Mouse (Mus musculus): ENCODE data around the gene Gm5475. TPM values are rescaled to one million over a fixed set of nuclear protein-coding genes. Genes with fewer than 3 reads are reported as not detected.

The Gm5475 gene
- total and polyA plus RNA-seq, 2 experiments from 2014 or later, result 0.04 TPM; not detected in 1

GRCm38 (mm10) chr15:100451245-100451644 is 29.3 kb downstream of the Gm5475 start:
- no peak overlapping the region for H3K9ac ChIP-seq (replicated peaks; ENCODE audit: low read depth, low read length)
- no peaks in the 10 kb centered on the region for H3K9me3 ChIP-seq (replicated peaks; ENCODE audit: control insufficient read depth, low read length)
- no peaks in the 10 kb centered on the region for H3K27me3 ChIP-seq (ENCODE audit: control insufficient read depth, insufficient read depth, low read length)
- ATAC-seq (ENCODE audit: insufficient read depth, low read depth), result no peak
- no peaks in the 10 kb centered on the region for H3K36me3 ChIP-seq (replicated peaks; ENCODE audit: control insufficient read depth, insufficient read depth, low read length)
- H3K4me2 ChIP-seq (ENCODE audit: low read depth, low read length), result no peak overlapping the region
- DNase-seq (ENCODE audit: low spot score), result no peak
- no peak for TF ChIP-seq CTCF (IDR thresholded peaks at IDR 0.05; ENCODE audit: low read depth)
- TF ChIP-seq EP300 (IDR thresholded peaks at IDR 0.05; ENCODE audit: low read depth), result no peak
- no peaks in the 10 kb centered on the region for H3K4me1 ChIP-seq (ENCODE audit: control insufficient read depth, insufficient read depth)
- no peak overlapping the region for H3K4me3 ChIP-seq (ENCODE audit: low read depth, low read length)
- H3K27ac ChIP-seq (ENCODE audit: low read depth), result no peak overlapping the region
- WGBS, result 47% methylated on average over 16 of the region's 16 CpGs

- H3K36me3 ChIP-seq (replicated peaks; ENCODE audit: control insufficient read depth, insufficient read depth, low read length), result no peaks in the 10 kb centered on the region
- WGBS, result 64% methylated on average over 11 of the region's 11 CpGs
- H3K4me1 ChIP-seq (ENCODE audit: control insufficient read depth, insufficient read depth), result no peaks in the 10 kb centered on the region
- no peaks in the 10 kb centered on the region for H3K9me3 ChIP-seq (replicated peaks; ENCODE audit: control insufficient read depth, low read length)
- no peak for TF ChIP-seq EP300 (IDR thresholded peaks at IDR 0.05; ENCODE audit: low read depth)
- TF ChIP-seq CTCF (IDR thresholded peaks at IDR 0.05; ENCODE audit: low read depth), result no peak
- H3K4me2 ChIP-seq (ENCODE audit: low read depth, low read length), result no peak overlapping the region
- ATAC-seq (ENCODE audit: insufficient read depth, low read depth) (no peak), DNase-seq (ENCODE audit: low spot score) (no peak)
- H3K27ac ChIP-seq (ENCODE audit: low read depth), result no peak overlapping the region
- no peak overlapping the region for H3K9ac ChIP-seq (replicated peaks; ENCODE audit: low read depth, low read length)
- no peaks in the 10 kb centered on the region for H3K27me3 ChIP-seq (ENCODE audit: control insufficient read depth, insufficient read depth, low read length)
- H3K4me3 ChIP-seq (ENCODE audit: low read depth, low read length), result no peak overlapping the region
Measured at GRCm38 (mm10) chr15:100452486-100452885, 30.5 kb downstream of the Gm5475 start.

GRCm38 (mm10) chr15:100456356-100456991 is 34.5 kb downstream of the Gm5475 start:
- ATAC-seq (ENCODE audit: insufficient read depth, low read depth), result no peak
- no peak for DNase-seq (ENCODE audit: low spot score)
- Histone ChIP-seq H3K27ac (ENCODE audit: low read depth) (no peak overlapping the region), H3K9me3 (replicated peaks; ENCODE audit: control insufficient read depth, low read length) (no peaks in the 10 kb centered on the region), H3K27me3 (ENCODE audit: control insufficient read depth, insufficient read depth, low read length) (no peaks in the 10 kb centered on the region), H3K4me3 (ENCODE audit: low read depth, low read length) (no peak overlapping the region), H3K36me3 (replicated peaks; ENCODE audit: control insufficient read depth, insufficient read depth, low read length) (no peaks in the 10 kb centered on the region), H3K4me2 (ENCODE audit: low read depth, low read length) (no peak overlapping the region), H3K4me1 (ENCODE audit: control insufficient read depth, insufficient read depth) (no peaks in the 10 kb centered on the region), H3K9ac (replicated peaks; ENCODE audit: low read depth, low read length) (no peak overlapping the region)
- TF ChIP-seq CTCF (IDR thresholded peaks at IDR 0.05; ENCODE audit: low read depth) (no peak), EP300 (IDR thresholded peaks at IDR 0.05; ENCODE audit: low read depth) (no peak)
- WGBS, result 70% methylated on average over 7 of the region's 7 CpGs

- peak; percentile 72 for ATAC-seq (ENCODE audit: insufficient read depth, low read depth)
- TF ChIP-seq CTCF (IDR thresholded peaks at IDR 0.05; ENCODE audit: low read depth) (peak; percentile 93), EP300 (IDR thresholded peaks at IDR 0.05; ENCODE audit: low read depth) (no peak)
- H3K9ac ChIP-seq (replicated peaks; ENCODE audit: low read depth, low read length), result no peak overlapping the region
- peak; percentile 78 for DNase-seq (ENCODE audit: low spot score)
- no peaks in the 10 kb centered on the region for H3K27me3 ChIP-seq (ENCODE audit: control insufficient read depth, insufficient read depth, low read length)
- H3K27ac ChIP-seq (ENCODE audit: low read depth), result no peak overlapping the region
- H3K9me3 ChIP-seq (replicated peaks; ENCODE audit: control insufficient read depth, low read length), result no peaks in the 10 kb centered on the region
- no peaks in the 10 kb centered on the region for H3K36me3 ChIP-seq (replicated peaks; ENCODE audit: control insufficient read depth, insufficient read depth, low read length)
- H3K4me2 ChIP-seq (ENCODE audit: low read depth, low read length), result peak overlapping the region; percentile 17; the same call in 1 of the 2 replicates
- H3K4me3 ChIP-seq (ENCODE audit: low read depth, low read length), result no peak overlapping the region
- no peaks in the 10 kb centered on the region for H3K4me1 ChIP-seq (ENCODE audit: control insufficient read depth, insufficient read depth)
- 3% methylated on average over 17 of the region's 17 CpGs for WGBS
Measured at GRCm38 (mm10) chr15:100457340-100457739, 35.4 kb downstream of the Gm5475 start.

- H3K4me1 ChIP-seq (ENCODE audit: control insufficient read depth, insufficient read depth), result no peaks in the 10 kb centered on the region
- TF ChIP-seq EP300 (IDR thresholded peaks at IDR 0.05; ENCODE audit: low read depth) (no peak), CTCF (IDR thresholded peaks at IDR 0.05; ENCODE audit: low read depth) (peak; percentile 61)
- H3K36me3 ChIP-seq (replicated peaks; ENCODE audit: control insufficient read depth, insufficient read depth, low read length), result no peaks in the 10 kb centered on the region
- no peaks in the 10 kb centered on the region for H3K9me3 ChIP-seq (replicated peaks; ENCODE audit: control insufficient read depth, low read length)
- ATAC-seq (ENCODE audit: insufficient read depth, low read depth) (peak; percentile 28; the same call in 1 of the 2 replicates), DNase-seq (ENCODE audit: low spot score) (peak; percentile 46)
- H3K4me3 ChIP-seq (ENCODE audit: low read depth, low read length), result no peak overlapping the region
- no peak overlapping the region for H3K9ac ChIP-seq (replicated peaks; ENCODE audit: low read depth, low read length)
- no peak overlapping the region for H3K4me2 ChIP-seq (ENCODE audit: low read depth, low read length)
- no peak overlapping the region for H3K27ac ChIP-seq (ENCODE audit: low read depth)
- 32% methylated on average over 10 of the region's 10 CpGs for WGBS
- H3K27me3 ChIP-seq (ENCODE audit: control insufficient read depth, insufficient read depth, low read length), result no peaks in the 10 kb centered on the region
Measured at GRCm38 (mm10) chr15:100458055-100458454, 36.1 kb downstream of the Gm5475 start.

GRCm38 (mm10) chr15:100460942-100461341 is 39.0 kb downstream of the Gm5475 start:
- no peak overlapping the region for H3K9ac ChIP-seq (replicated peaks; ENCODE audit: low read depth, low read length)
- H3K27me3 ChIP-seq (ENCODE audit: control insufficient read depth, insufficient read depth, low read length), result no peaks in the 10 kb centered on the region
- H3K9me3 ChIP-seq (replicated peaks; ENCODE audit: control insufficient read depth, low read length), result no peaks in the 10 kb centered on the region
- 9% methylated on average over 12 of the region's 12 CpGs for WGBS
- no peak overlapping the region for H3K4me3 ChIP-seq (ENCODE audit: low read depth, low read length)
- no peak overlapping the region for H3K27ac ChIP-seq (ENCODE audit: low read depth)
- no peak for ATAC-seq (ENCODE audit: insufficient read depth, low read depth)
- H3K36me3 ChIP-seq (replicated peaks; ENCODE audit: control insufficient read depth, insufficient read depth, low read length), result no peaks in the 10 kb centered on the region
- no peaks in the 10 kb centered on the region for H3K4me1 ChIP-seq (ENCODE audit: control insufficient read depth, insufficient read depth)
- DNase-seq (ENCODE audit: low spot score), result no peak
- no peak for TF ChIP-seq EP300 (IDR thresholded peaks at IDR 0.05; ENCODE audit: low read depth)
- no peak for TF ChIP-seq CTCF (IDR thresholded peaks at IDR 0.05; ENCODE audit: low read depth)
- peak overlapping the region; percentile 32 for H3K4me2 ChIP-seq (ENCODE audit: low read depth, low read length)
